Mouse (Mus musculus) cerebellum, adult 11 months (tissue): ENCODE data around the gene Ranbp6.

Experiments used
- DNase-seq: peaks from one replicate; pipeline ENCODE4 v3.0.0; 2022

Ranbp6 gene

DNA sequence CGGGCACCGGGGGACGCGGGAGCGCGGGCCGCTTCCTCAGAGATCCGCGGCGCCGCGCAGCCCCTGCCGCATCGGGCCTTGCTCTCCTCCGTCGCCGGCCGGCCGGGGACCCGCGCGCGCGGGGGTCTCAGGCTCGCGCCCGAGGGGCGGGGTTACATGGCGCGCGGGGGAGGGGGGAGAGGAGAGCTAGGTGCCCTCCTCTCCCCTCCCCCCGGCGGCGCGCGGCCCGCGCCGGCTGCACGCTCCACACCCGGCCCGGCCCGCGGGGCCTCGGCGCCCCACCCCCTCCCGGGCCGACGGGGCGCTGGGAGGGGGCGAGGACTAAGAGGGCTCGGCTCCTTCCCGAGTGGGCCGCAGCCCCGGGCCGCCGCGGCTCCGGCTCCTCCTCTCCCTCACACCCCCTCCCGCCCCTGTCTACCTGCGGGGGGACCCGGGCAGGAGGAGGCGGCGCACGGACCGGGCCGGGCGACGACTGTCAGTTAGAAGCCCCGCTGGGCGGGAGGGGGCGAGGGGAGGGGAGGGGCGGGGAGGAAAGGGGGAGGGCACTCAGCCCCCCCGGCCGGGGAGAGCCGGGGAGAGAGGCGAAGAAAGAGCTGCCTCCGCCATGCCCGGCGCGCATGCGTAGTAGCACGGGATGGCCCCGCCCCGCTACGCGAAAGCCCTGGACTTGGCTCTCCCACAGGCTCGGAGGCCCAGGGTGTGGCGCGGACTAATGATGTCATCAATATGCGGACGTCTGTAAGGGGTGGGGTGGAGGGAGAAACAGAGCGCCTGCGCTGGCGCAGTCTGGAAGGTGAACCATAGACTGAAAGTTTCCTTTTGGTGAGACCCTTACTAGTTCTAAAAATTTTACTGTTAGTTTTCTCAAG lies 6.6 kb downstream of the Ranbp6 start, which contains the start of gene 9930021J03Rik:
TSS of gene 9930021J03Rik (minus strand) at position 73 of the 869 bp plus-strand sequence.
- peak; percentile 97 for DNase-seq

DNA sequence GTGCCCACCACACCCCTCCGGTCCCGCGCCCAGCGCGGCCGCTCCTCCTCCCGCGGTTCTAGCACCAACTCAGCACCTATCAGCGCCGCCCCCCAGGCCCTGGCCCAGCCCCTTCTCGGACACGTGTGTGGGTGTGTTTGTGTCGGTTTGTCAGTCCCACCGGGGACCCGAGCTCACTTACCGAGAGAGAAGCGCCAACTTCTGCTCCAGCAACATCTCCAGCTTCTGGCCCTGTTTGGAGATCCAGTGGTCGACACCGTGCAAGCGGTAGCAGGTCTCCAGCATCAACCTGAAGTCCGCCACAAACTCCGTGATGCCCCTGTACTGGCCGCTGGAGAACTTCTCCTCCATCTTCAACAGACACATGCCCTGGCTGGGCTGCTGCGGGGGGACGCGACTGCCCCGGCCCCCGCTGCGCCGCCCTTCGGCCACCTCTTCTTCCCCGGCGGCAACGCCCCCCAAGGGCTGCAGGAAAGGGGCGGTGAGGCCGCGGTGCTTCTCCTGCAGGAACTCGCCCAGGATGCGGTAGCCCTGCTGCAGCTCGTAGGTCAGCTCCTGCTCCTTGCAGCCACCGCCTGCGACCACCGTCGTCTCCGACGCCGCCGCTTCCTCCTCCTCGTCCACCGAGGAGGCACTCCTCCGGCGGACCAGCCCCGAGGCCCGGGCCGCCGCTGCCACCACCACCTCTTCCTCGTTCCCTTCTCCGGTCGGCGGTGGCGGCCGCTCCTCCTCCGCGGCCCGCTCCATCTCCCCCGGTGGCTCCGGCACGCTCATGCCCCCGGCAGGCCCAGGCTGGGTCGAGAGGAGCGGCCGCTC lies 7.5 kb downstream of the Ranbp6 start:
- DNase-seq: peak; percentile 54

DNA sequence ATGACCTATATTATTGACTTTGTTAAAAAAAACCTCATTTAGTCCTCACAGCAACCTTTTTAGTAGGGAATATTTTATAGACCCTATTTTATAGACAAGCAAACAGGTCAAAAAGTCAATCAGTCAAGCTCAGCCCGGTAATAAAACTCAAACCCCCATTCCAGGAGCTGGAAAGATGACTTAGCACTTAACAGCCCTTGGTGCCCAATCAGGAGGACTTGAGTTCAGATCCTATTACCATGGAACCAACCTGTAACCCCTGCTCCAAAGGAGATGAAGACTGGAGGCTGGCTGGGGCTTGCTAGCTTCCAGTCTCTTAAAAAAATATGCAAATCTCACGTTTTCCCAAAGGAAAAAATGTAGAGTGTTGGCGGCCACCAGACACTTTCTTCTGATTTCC lies 8.8 kb downstream of the Ranbp6 start:
- DNase-seq: no peak

DNA sequence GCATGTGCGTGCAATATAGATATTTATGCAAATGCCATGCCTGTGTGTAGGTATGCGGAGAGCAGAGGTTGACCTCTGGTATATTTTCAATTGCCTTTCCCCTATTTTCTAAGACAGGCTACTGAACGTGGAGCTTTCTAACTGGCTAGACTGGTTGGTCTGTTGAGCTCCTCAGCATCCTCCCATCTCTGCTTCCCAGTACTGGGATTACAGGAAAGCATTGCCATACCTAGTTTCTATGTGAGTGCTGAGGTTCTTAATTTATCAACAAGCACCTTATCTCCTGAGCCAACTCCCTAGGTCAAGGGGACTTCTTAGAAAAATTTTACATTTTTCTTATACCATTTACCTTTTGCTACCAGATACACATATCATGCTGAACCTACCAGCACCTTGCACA lies 15.4 kb downstream of the Ranbp6 start:
- no peak for DNase-seq

DNA sequence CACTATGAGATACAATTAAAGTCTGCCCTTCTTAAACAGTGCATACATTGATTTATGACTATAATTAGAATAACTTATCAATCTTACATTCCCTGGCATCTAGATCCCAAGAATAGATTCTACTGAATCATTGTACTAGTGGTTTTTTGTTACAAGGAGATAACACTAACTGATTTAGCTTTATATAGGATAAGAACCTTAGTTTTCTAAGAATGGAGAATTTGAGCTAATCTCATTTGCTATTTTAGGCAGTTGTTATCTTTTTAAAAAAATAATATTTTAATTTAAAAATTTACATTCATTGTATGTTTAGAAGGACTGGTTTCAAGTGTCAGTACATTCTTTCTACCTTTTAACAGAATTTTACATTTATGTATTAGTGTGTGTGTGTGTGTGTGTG lies 24.8 kb downstream of the Ranbp6 start:
- DNase-seq: no peak

DNA sequence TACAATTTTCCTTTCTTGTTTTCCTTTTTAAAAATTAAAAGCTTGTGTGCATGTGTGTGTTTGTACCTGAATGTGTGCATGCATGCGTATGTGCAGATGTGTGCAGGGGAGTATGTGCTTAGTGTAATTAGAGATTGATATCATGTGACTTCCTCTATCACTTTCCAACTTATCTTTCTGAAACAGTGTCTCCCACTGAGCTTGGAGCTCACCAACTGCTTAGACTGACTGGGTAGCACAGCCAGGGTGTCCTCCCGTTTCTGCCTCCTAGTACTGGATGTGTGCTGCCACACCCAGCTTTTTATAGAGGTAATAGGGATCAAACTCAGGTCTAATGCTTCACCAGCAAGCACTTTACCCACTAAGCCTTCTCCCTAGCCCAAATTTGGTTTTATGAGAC lies 29.9 kb downstream of the Ranbp6 start:
- DNase-seq: no peak
